Mouse (Mus musculus): ENCODE measurements around the gene Kcnj1. TPM values are rescaled to one million over a fixed set of nuclear protein-coding genes. Genes with fewer than 3 reads are reported as not detected.

Kcnj1 gene
- polyA plus RNA-seq, 1 experiment = 0.03 TPM

DNA sequence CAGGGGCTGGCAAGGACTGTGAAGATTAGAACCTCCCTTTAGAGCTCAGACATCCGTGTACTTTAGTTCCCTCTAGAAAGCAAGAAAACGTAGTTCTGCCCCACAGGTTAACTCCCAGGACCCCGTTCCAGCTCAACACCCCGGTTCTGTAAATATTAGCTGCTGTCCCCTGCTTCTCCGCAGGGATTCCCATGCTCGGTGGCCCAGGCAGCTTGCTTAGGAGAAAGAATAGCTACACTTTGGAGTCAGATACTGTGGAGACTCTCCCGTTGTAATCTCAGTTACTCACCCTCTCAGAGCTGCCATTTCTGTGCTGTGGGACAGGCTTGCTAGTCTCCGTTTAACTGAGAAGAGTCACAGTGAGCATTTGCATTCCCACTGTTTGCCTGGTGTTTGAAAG is 29.4 kb upstream of the Kcnj1 start:
- no peak overlapping the region for H3K4me3 ChIP-seq (ENCODE audit: control insufficient read depth, insufficient read depth, low read length)
- no peaks in the 10 kb centered on the region for H3K36me3 ChIP-seq (ENCODE audit: control insufficient read depth, insufficient read depth, low read length)
- TF ChIP-seq CTCF (IDR thresholded peaks at IDR 0.05; ENCODE audit: borderline replicate concordance, control insufficient read depth, extremely low read depth, insufficient read depth, low read length, poor library complexity) (no peak), POLR2A (IDR thresholded peaks at IDR 0.05; ENCODE audit: control insufficient read depth, extremely low read depth, insufficient read depth, low read length, poor library complexity) (no peak)
- H3K4me1 ChIP-seq (replicated peaks; ENCODE audit: control insufficient read depth, insufficient read depth, low read length) = no peaks in the 10 kb centered on the region
- peaks cover 11% of the 10 kb centered on the region; the same call in 1 of the 2 replicates for H3K27me3 ChIP-seq (ENCODE audit: control insufficient read depth, insufficient read depth, low read length)
- WGBS = 49% methylated on average over 8 of the region's 8 CpGs
- no peak for DNase-seq
- no peak overlapping the region for H3K27ac ChIP-seq (ENCODE audit: control insufficient read depth, insufficient read depth, low read length)

DNA sequence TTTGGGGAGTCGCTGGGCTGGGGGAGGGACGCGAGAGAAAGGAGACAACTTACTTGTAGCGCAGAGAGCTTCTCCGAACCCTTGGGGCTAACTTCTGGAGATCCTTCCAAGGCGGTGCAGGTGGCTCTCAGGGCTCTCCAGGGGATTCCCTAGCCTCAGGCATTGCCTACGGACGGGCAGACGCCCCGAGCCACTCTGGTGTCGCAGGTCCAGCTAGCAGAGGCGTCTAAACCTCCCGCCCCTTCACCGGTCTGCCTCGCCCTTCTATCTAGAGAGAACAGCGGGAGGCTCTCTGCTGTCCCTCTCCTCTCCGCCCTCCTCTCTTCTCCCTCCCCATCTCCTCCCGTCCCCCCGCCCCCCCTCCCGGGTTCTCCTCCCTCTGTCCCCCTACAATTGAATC is 28.2 kb upstream of the Kcnj1 start, which contains the start of gene Kcnj5:
TSS of gene Kcnj5 (minus strand) at position 300 of the 400 bp plus-strand sequence.
- TF ChIP-seq CTCF (IDR thresholded peaks at IDR 0.05; ENCODE audit: borderline replicate concordance, control insufficient read depth, extremely low read depth, insufficient read depth, low read length, poor library complexity) (no peak), POLR2A (IDR thresholded peaks at IDR 0.05; ENCODE audit: control insufficient read depth, extremely low read depth, insufficient read depth, low read length, poor library complexity) (no peak)
- H3K4me1 ChIP-seq (replicated peaks; ENCODE audit: control insufficient read depth, insufficient read depth, low read length) = no peaks in the 10 kb centered on the region
- 12% methylated on average over 19 of the region's 20 CpGs for WGBS
- H3K27ac ChIP-seq (ENCODE audit: control insufficient read depth, insufficient read depth, low read length) = no peak within 1 kb of the TSS
- peaks cover 11% of the 10 kb centered on the region; the same call in 1 of the 2 replicates for H3K27me3 ChIP-seq (ENCODE audit: control insufficient read depth, insufficient read depth, low read length)
- no peaks in the 10 kb centered on the region for H3K36me3 ChIP-seq (ENCODE audit: control insufficient read depth, insufficient read depth, low read length)
- no peak within 1 kb of the TSS for H3K4me3 ChIP-seq (ENCODE audit: control insufficient read depth, insufficient read depth, low read length)
- no peak for DNase-seq

DNA sequence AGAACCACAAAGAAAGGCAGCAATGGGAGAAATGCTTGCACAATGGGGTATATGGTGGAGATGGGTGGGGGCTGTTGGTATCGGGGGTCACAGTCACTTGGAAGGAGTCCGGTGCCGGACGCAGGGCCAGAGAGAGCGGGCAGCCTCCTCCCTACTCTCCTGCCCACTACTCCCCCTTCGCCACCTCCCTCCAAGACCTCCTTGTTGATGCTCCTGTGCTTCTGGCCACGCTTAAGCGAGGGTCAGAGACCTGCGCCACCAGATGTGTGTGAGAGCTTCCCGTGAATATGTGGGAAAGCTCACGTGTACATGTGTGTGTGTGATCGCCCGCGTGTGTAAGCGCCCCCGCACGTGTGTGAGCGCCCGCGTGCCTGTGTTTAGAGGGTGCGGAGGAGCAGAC is 27.8 kb upstream of the Kcnj1 start:
- H3K36me3 ChIP-seq (ENCODE audit: control insufficient read depth, insufficient read depth, low read length) = no peaks in the 10 kb centered on the region
- no peak for DNase-seq
- 11% methylated on average over 21 of the region's 21 CpGs for WGBS
- TF ChIP-seq POLR2A (IDR thresholded peaks at IDR 0.05; ENCODE audit: control insufficient read depth, extremely low read depth, insufficient read depth, low read length, poor library complexity) (no peak), CTCF (IDR thresholded peaks at IDR 0.05; ENCODE audit: borderline replicate concordance, control insufficient read depth, extremely low read depth, insufficient read depth, low read length, poor library complexity) (no peak)
- H3K4me3 ChIP-seq (ENCODE audit: control insufficient read depth, insufficient read depth, low read length) = no peak overlapping the region
- no peak overlapping the region for H3K27ac ChIP-seq (ENCODE audit: control insufficient read depth, insufficient read depth, low read length)
- no peaks in the 10 kb centered on the region for H3K4me1 ChIP-seq (replicated peaks; ENCODE audit: control insufficient read depth, insufficient read depth, low read length)
- peaks cover 11% of the 10 kb centered on the region; the same call in 1 of the 2 replicates for H3K27me3 ChIP-seq (ENCODE audit: control insufficient read depth, insufficient read depth, low read length)

DNA sequence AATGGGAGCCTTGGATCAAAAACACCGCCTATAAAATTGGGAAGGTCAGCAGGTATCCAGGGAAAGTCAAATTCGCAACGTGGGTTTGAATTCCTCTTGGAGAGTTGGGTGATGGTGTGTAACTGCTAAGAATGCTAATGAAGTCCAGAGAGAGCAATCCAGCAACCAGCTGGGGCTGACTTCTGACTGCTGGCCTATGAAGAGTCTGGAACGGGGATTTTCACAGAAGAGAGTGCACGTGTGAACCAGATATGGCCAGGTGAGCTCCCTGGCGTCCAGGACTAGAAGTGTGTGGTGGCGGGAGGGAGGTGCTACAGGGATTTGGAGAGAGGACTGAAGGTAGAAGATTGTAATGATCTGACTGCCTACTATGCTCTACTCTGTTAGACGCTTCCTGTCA is 24.2 kb upstream of the Kcnj1 start:
- DNase-seq = no peak
- no peaks in the 10 kb centered on the region for H3K4me1 ChIP-seq (replicated peaks; ENCODE audit: control insufficient read depth, insufficient read depth, low read length)
- 92% methylated on average over 8 of the region's 8 CpGs for WGBS
- TF ChIP-seq CTCF (IDR thresholded peaks at IDR 0.05; ENCODE audit: borderline replicate concordance, control insufficient read depth, extremely low read depth, insufficient read depth, low read length, poor library complexity) (no peak), POLR2A (IDR thresholded peaks at IDR 0.05; ENCODE audit: control insufficient read depth, extremely low read depth, insufficient read depth, low read length, poor library complexity) (no peak)
- H3K36me3 ChIP-seq (ENCODE audit: control insufficient read depth, insufficient read depth, low read length) = no peaks in the 10 kb centered on the region
- H3K4me3 ChIP-seq (ENCODE audit: control insufficient read depth, insufficient read depth, low read length) = no peak overlapping the region
- H3K27me3 ChIP-seq (ENCODE audit: control insufficient read depth, insufficient read depth, low read length) = peaks cover 8% of the 10 kb centered on the region; the same call in 1 of the 2 replicates
- H3K27ac ChIP-seq (ENCODE audit: control insufficient read depth, insufficient read depth, low read length) = no peak overlapping the region

DNA sequence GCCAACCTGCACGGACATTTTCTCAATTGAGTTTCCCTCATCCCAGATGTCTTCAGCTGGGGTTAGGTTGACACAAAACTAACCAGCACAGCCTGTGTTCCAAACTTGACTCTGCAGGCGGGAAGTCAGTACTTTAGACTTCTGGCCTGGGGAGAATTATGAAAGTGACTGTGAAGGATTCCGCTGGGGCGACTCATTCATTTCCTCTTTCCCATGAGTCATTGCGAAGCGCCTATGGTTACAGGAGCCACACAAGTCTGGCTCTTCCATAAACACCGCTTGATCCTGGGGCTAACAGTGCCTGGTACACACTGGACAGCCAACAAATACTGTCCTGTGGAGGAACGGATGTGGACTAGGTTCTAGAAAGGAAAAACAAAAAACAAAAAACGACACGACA is 22.9 kb upstream of the Kcnj1 start:
- Histone ChIP-seq H3K27ac (ENCODE audit: control insufficient read depth, insufficient read depth, low read length) (no peak overlapping the region), H3K27me3 (ENCODE audit: control insufficient read depth, insufficient read depth, low read length) (peaks cover 4% of the 10 kb centered on the region; the same call in 1 of the 2 replicates), H3K4me1 (replicated peaks; ENCODE audit: control insufficient read depth, insufficient read depth, low read length) (no peaks in the 10 kb centered on the region), H3K4me3 (ENCODE audit: control insufficient read depth, insufficient read depth, low read length) (no peak overlapping the region), H3K36me3 (ENCODE audit: control insufficient read depth, insufficient read depth, low read length) (no peaks in the 10 kb centered on the region)
- no peak for DNase-seq
- 87% methylated on average over 10 of the region's 10 CpGs for WGBS
- no peak for TF ChIP-seq CTCF (IDR thresholded peaks at IDR 0.05; ENCODE audit: borderline replicate concordance, control insufficient read depth, extremely low read depth, insufficient read depth, low read length, poor library complexity)
- no peak for TF ChIP-seq POLR2A (IDR thresholded peaks at IDR 0.05; ENCODE audit: control insufficient read depth, extremely low read depth, insufficient read depth, low read length, poor library complexity)

DNA sequence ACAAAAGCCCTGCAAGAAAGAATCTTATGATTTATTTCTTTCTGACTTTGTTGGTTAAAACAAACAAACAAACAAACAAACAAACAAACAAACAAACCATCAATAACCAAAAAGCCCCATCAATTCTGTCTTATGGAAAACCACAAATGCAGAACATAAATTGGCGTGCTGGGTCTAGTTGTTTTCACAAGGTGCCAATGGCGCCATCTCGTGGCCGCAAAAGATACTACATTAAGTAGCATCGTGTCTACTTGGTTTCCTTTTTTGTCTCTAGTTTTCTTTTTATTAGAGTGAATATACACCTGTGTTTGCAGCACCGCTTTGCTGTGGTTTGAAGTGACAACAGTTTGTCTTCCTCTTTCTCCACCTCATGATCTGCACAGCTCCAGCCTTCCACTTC is 22.0 kb upstream of the Kcnj1 start:
- TF ChIP-seq CTCF (IDR thresholded peaks at IDR 0.05; ENCODE audit: borderline replicate concordance, control insufficient read depth, extremely low read depth, insufficient read depth, low read length, poor library complexity) (no peak), POLR2A (IDR thresholded peaks at IDR 0.05; ENCODE audit: control insufficient read depth, extremely low read depth, insufficient read depth, low read length, poor library complexity) (no peak)
- no peak overlapping the region for H3K27ac ChIP-seq (ENCODE audit: control insufficient read depth, insufficient read depth, low read length)
- H3K4me1 ChIP-seq (replicated peaks; ENCODE audit: control insufficient read depth, insufficient read depth, low read length) = no peaks in the 10 kb centered on the region
- no peak overlapping the region for H3K4me3 ChIP-seq (ENCODE audit: control insufficient read depth, insufficient read depth, low read length)
- 2% methylated on average over 6 of the region's 6 CpGs for WGBS
- peak; percentile 62 for DNase-seq
- no peaks in the 10 kb centered on the region for H3K27me3 ChIP-seq (ENCODE audit: control insufficient read depth, insufficient read depth, low read length)
- no peaks in the 10 kb centered on the region for H3K36me3 ChIP-seq (ENCODE audit: control insufficient read depth, insufficient read depth, low read length)

DNA sequence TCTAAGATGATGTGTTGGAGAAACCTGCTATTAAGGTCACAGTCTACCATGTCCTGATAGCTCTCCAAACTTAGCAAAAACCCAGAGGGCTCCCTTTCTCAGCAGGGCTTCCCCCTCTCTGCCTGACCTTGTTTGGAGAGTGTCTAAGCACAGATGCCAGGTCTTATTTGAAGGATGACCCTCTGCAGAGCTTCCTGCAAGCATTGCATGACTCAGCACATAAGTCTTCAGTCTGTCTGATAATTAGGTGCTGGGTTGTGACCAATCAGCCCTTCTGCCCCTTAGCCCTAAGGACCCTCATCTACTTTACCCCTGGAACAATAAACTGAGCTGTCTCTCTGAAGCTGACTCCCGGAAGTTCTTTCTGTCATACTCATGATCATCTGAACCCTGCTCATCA is 11.5 kb upstream of the Kcnj1 start:
- Histone ChIP-seq H3K27ac (ENCODE audit: control insufficient read depth, insufficient read depth, low read length) (no peak overlapping the region), H3K4me3 (ENCODE audit: control insufficient read depth, insufficient read depth, low read length) (no peak overlapping the region), H3K36me3 (ENCODE audit: control insufficient read depth, insufficient read depth, low read length) (no peaks in the 10 kb centered on the region), H3K27me3 (ENCODE audit: control insufficient read depth, insufficient read depth, low read length) (no peaks in the 10 kb centered on the region), H3K4me1 (replicated peaks; ENCODE audit: control insufficient read depth, insufficient read depth, low read length) (no peaks in the 10 kb centered on the region)
- no peak for DNase-seq
- WGBS = 97% methylated on average over 1 of the region's 1 CpGs
- TF ChIP-seq POLR2A (IDR thresholded peaks at IDR 0.05; ENCODE audit: control insufficient read depth, extremely low read depth, insufficient read depth, low read length, poor library complexity) (no peak), CTCF (IDR thresholded peaks at IDR 0.05; ENCODE audit: borderline replicate concordance, control insufficient read depth, extremely low read depth, insufficient read depth, low read length, poor library complexity) (no peak)

All from thymus, adult 2 months (tissue).